Mouse (Mus musculus) frontal cortex, adult (tissue): ENCODE measurements around the gene Filip1.
"Not testable (repeated sequence)": the region's sequence is repeated elsewhere in the genome, so short reads cannot be mapped to it uniquely, and the experiment has no call there.

Source experiments
- ATAC-seq: cut with Nextera tagmentation; 2 replicates; pipeline ENCODE4 v1.9.2; 2017; ENCODE audit warnings: mild to moderate bottlenecking, moderate library complexity, mixed read lengths; ENCODE audit not compliant: low TSS enrichment

Gene Filip1

GRCm38 (mm10) chr9:80012751-80013150, at the start of gene Filip1:
Gene Filip1 (minus strand): TSS chr9:80012851.
- peak; percentile 20; the same call in 1 of the 2 replicates for ATAC-seq

GRCm38 (mm10) chr9:80057690-80058089, 45.0 kb upstream of the Filip1 start:
- ATAC-seq = no peak

- ATAC-seq = no peak
Observed at GRCm38 (mm10) chr9:80052951-80053350, 40.3 kb upstream of the Filip1 start.

GRCm38 (mm10) chr9:80049271-80049670, 36.6 kb upstream of the Filip1 start:
- not testable (repeated sequence) for ATAC-seq

GRCm38 (mm10) chr9:80044301-80044700, 31.6 kb upstream of the Filip1 start:
- ATAC-seq = not testable (repeated sequence)

GRCm38 (mm10) chr9:80039296-80039815, 26.7 kb upstream of the Filip1 start:
- no peak for ATAC-seq

GRCm38 (mm10) chr9:80037997-80038383, 25.3 kb upstream of the Filip1 start:
- ATAC-seq = no peak

GRCm38 (mm10) chr9:80037262-80037996, 24.8 kb upstream of the Filip1 start:
- no peak for ATAC-seq

GRCm38 (mm10) chr9:80026581-80027021, 13.9 kb upstream of the Filip1 start:
- ATAC-seq = no peak

- peak; percentile 76 for ATAC-seq
Observed at GRCm38 (mm10) chr9:80026017-80026416, 13.4 kb upstream of the Filip1 start.

GRCm38 (mm10) chr9:80025347-80025746, 12.7 kb upstream of the Filip1 start:
- not testable (repeated sequence) for ATAC-seq

GRCm38 (mm10) chr9:80022821-80023220, 10.2 kb upstream of the Filip1 start:
- ATAC-seq = no peak

- ATAC-seq = peak; percentile 87
Observed at GRCm38 (mm10) chr9:80021648-80022047, 9.0 kb upstream of the Filip1 start.

GRCm38 (mm10) chr9:80020429-80020828, 7.8 kb upstream of the Filip1 start:
- ATAC-seq = no peak

- no peak for ATAC-seq
Observed at GRCm38 (mm10) chr9:80012016-80012415, 635 bp downstream of the Filip1 start.

GRCm38 (mm10) chr9:80002394-80003188, 10.1 kb downstream of the Filip1 start:
- peak; percentile 84 for ATAC-seq

GRCm38 (mm10) chr9:79997282-79997681, 15.4 kb downstream of the Filip1 start:
- ATAC-seq = no peak

GRCm38 (mm10) chr9:79994296-79994695, 18.4 kb downstream of the Filip1 start:
- ATAC-seq = no peak

- no peak for ATAC-seq
Observed at GRCm38 (mm10) chr9:79993066-79993465, 19.6 kb downstream of the Filip1 start.

GRCm38 (mm10) chr9:79990456-79991017, 22.1 kb downstream of the Filip1 start:
- peak; percentile 57; the same call in 1 of the 2 replicates for ATAC-seq

GRCm38 (mm10) chr9:79989703-79990102, 22.9 kb downstream of the Filip1 start:
- ATAC-seq = no peak

GRCm38 (mm10) chr9:79989061-79989460, 23.6 kb downstream of the Filip1 start:
- ATAC-seq = no peak
